ENCODE assay signal across 8 mouse cellular contexts in genomic region chr9:67049086-67049824, GRCm38 (mm10). TPM values are rescaled to one million over a fixed set of nuclear protein-coding genes. Genes with fewer than 3 reads are reported as not detected.
DNase-seq lines count a peak whose midpoint lies in the region; ATAC-seq lines count a peak whose summit lies in the region.

TSS of gene Tpm1 (minus strand) at chr9:67049406.

- ATAC-seq in intestine, embryonic 14.5 days (replicated peaks; ENCODE audit: low FRiP score, low TSS enrichment, low read depth), result peak; percentile 79
- ATAC-seq in megakaryocyte-erythroid progenitor cell, adult 5-6 weeks (replicated peaks; ENCODE audit: low FRiP score, low TSS enrichment, poor library complexity, severe bottlenecking), result 0 out of 2 replicates have a peak, but pooled peaks have one; percentile 3

- peak within 1 kb of the TSS; percentile 82 for H3K4me2 ChIP-seq in intestine, embryonic 14.5 days (ENCODE audit: low read length)

- peak within 1 kb of the TSS; percentile 94 for H3K27ac ChIP-seq in intestine, embryonic 14.5 days (ENCODE audit: low read depth)

- H3K27me3 ChIP-seq in intestine, embryonic 14.5 days (replicated peaks; ENCODE audit: control insufficient read depth, insufficient read depth, low read length), result no peaks in the 10 kb centered on the region

- 0 out of 2 replicates have a peak, but pooled peaks cover 3% of the 10 kb centered on the region for H3K36me3 ChIP-seq in intestine, embryonic 14.5 days (ENCODE audit: control insufficient read depth, insufficient read depth, low read length)

- peaks cover 23% of the 10 kb centered on the region for H3K4me1 ChIP-seq in intestine, embryonic 14.5 days (replicated peaks; ENCODE audit: control insufficient read depth, insufficient read depth, low read length)

- under 1% methylated on average over 50 of the region's 51 CpGs for WGBS in intestine, embryonic 14.5 days

- peak within 1 kb of the TSS; percentile 91 for H3K9ac ChIP-seq in intestine, embryonic 14.5 days (ENCODE audit: low read length)

- intact Hi-C loops in left cerebral cortex, postnatal 36 days (cut with DNase I), result no loop called here

- H3K4me3 ChIP-seq in intestine, embryonic 14.5 days (ENCODE audit: low read depth, low read length), result peak within 1 kb of the TSS; percentile 92

- no peaks in the 10 kb centered on the region for H3K9me3 ChIP-seq in intestine, embryonic 14.5 days (ENCODE audit: control insufficient read depth, low read length)

- peak; percentile 32 to 34 for DNase-seq in spleen, adult 18-20 months
- DNase-seq in spleen, postnatal 14 days (ENCODE audit: low spot score in 2 of 2), result no peak
- DNase-seq in embryo, embryonic 11.5 days (ENCODE audit: low read depth, low spot score), result peak; percentile 66
- DNase-seq in gastrocnemius, postnatal 4 days (ENCODE audit: low spot score in 2 of 2), result peak; percentile 74 to 83
- DNase-seq in intestine, embryonic 14.5 days (ENCODE audit: low spot score), result peak; percentile 95
- peak; percentile 48 to 70 for DNase-seq in left cerebral cortex, postnatal 36 days (ENCODE audit: low spot score in 2 of 2)
- DNase-seq in right cerebral cortex, postnatal 36 days (ENCODE audit: low spot score in 2 of 2), result peak; percentile 47 to 53

RNA-seq across cellular contexts. Expression of gene Tpm1, which starts in this region (rescaled TPM):
- 1,000 to 10,000 TPM; 7,029 to 7,975 TPM for total RNA-seq in gastrocnemius, postnatal 4 days (2021)
- 1,186 and 1,326 TPM in 2 replicates for polyA plus RNA-seq in intestine, embryonic 14.5 days (2014; fragmentation: Nextera tagmentation; extraction: Ambion mirVana)
- total RNA-seq in left cerebral cortex, postnatal 36 days (2021), result 100 to 1,000 TPM; 230 to 232 TPM
- total RNA-seq in megakaryocyte-erythroid progenitor cell, adult 5-6 weeks (2014; fragmentation: Nextera tagmentation), result 64.9 and 77.2 TPM in 2 replicates
- total RNA-seq in megakaryocyte-erythroid progenitor cell, adult 5-6 weeks (2017), result 88.4 and 108 TPM in 2 replicates

Comparison
In these comparisons a context has a peak if more than half of its experiments do, and no peak if none do; other contexts are left out.
1. RNA of gene Tpm1 (total RNA-seq): 7,029 to 7,975 TPM in gastrocnemius, postnatal 4 days; 230 to 232 TPM in left cerebral cortex, postnatal 36 days and 64.9 to 108 TPM in megakaryocyte-erythroid progenitor cell, adult 5-6 weeks; every median in the first group is over 10 times any median in the second.
2. DNase-seq: peak in spleen, adult 18-20 months (2 of 2), embryo, embryonic 11.5 days (single experiment), gastrocnemius, postnatal 4 days (2 of 2), intestine, embryonic 14.5 days (single experiment), left cerebral cortex, postnatal 36 days (2 of 2) and right cerebral cortex, postnatal 36 days (2 of 2); none in spleen, postnatal 14 days (0 of 2).